Mouse (Mus musculus) cerebellum, adult 2 months (tissue): ENCODE results near the gene Cyp11a1. TPM values are rescaled to one million over a fixed set of nuclear protein-coding genes. Genes with fewer than 3 reads are reported as not detected.

Source experiments
- DNase-seq, 2 experiments: peaks; one replicate each; pipeline ENCODE4 v3.0.0; 2021
- H3K27ac ChIP-seq: fragments of 200-500 bp; 2 replicates; pipeline ENCODE4 v1.5.1; 2012; ENCODE audit warnings: low read length, control low read depth, inconsistent platforms; ENCODE audit not compliant: insufficient read depth
- H3K27me3 ChIP-seq: fragments of 200-500 bp; 2 replicates; pipeline ENCODE4 v1.6.1; 2012; ENCODE audit warnings: inconsistent platforms, mild to moderate bottlenecking, low read length, moderate library complexity; ENCODE audit not compliant: control insufficient read depth, insufficient read depth
- H3K4me1 ChIP-seq: fragments of 200-500 bp; 2 replicates; pipeline ENCODE4 v1.6.1; 2011; ENCODE audit warnings: low read length; ENCODE audit not compliant: control insufficient read depth, insufficient read depth
- H3K4me3 ChIP-seq: fragments of 200-500 bp; replicated peaks from 2 replicates; pipeline ENCODE3; 2011; ENCODE audit warnings: mild to moderate bottlenecking, low read depth, low read length, control low read depth; ENCODE audit not compliant: insufficient read depth
- CTCF ChIP-seq: fragments of 200-500 bp; IDR thresholded peaks from 2 replicates; pipeline ENCODE4 v1.5.1; 2011; ENCODE audit warnings: low read depth, mild to moderate bottlenecking, control low read depth, low read length, moderate library complexity, borderline replicate concordance; ENCODE audit not compliant: insufficient read depth
- POLR2A ChIP-seq: fragments of 200-500 bp; IDR thresholded peaks from 2 replicates; pipeline ENCODE4 v1.6.1; 2011; ENCODE audit warnings: low read length, control low read depth, borderline replicate concordance; ENCODE audit not compliant: insufficient read depth
- WGBS: fragments of 180-500 bp; shearing (Covaris S2); methylation state at CpG from one replicate; pipeline ENCODE4 v1.1.7; 2018; 5-methylcytosine and 5-hydroxymethylcytosine counted together
- polyA plus RNA-seq: library from polyadenylated mRNA; depleted of rRNA; stranded (reverse); fragments of >200 nt; gene quantifications from 2 replicates; pipeline ENCODE4 v1.2.3, GENCODE M21; 2012

Gene Cyp11a1
- polyA plus RNA-seq, 1 experiment = 3.7 TPM

GRCm38 (mm10) chr9:58054032-58054431 is 47.8 kb downstream of the Cyp11a1 start:
- DNase-seq = no peak
- no peaks in the 10 kb centered on the region for H3K27me3 ChIP-seq
- 100% methylated on average over 1 of the region's 1 CpGs for WGBS
- no peak for TF ChIP-seq CTCF
- no peak for TF ChIP-seq POLR2A
- no peaks in the 10 kb centered on the region; the same call in 1 of the 2 replicates for H3K4me1 ChIP-seq
- no peak overlapping the region for H3K4me3 ChIP-seq
- H3K27ac ChIP-seq = no peak overlapping the region

GRCm38 (mm10) chr9:58055666-58056065 is 49.5 kb downstream of the Cyp11a1 start:
- Histone ChIP-seq H3K4me3 (no peak overlapping the region), H3K27me3 (no peaks in the 10 kb centered on the region), H3K4me1 (peaks cover 4% of the 10 kb centered on the region; the same call in 1 of the 2 replicates), H3K27ac (no peak overlapping the region)
- 83% methylated on average over 5 of the region's 5 CpGs for WGBS
- no peak for DNase-seq
- TF ChIP-seq CTCF (no peak), POLR2A (no peak)

GRCm38 (mm10) chr9:58059920-58060319 is 53.7 kb downstream of the Cyp11a1 start:
- WGBS = 15% methylated on average over 1 of the region's 1 CpGs
- no peak overlapping the region for H3K4me3 ChIP-seq
- TF ChIP-seq CTCF (no peak), POLR2A (no peak)
- no peak overlapping the region for H3K27ac ChIP-seq
- peaks cover 16% of the 10 kb centered on the region for H3K4me1 ChIP-seq
- H3K27me3 ChIP-seq = no peaks in the 10 kb centered on the region
- no peak for DNase-seq

- Histone ChIP-seq H3K4me3 (no peak overlapping the region), H3K27me3 (no peaks in the 10 kb centered on the region), H3K27ac (no peak overlapping the region), H3K4me1 (peaks cover 16% of the 10 kb centered on the region)
- TF ChIP-seq CTCF = no peak
- TF ChIP-seq POLR2A = no peak
- DNase-seq = no peak
- WGBS = 79% methylated on average over 23 of the region's 23 CpGs
Observed at GRCm38 (mm10) chr9:58060677-58061667, 54.8 kb downstream of the Cyp11a1 start.

- WGBS = 15% methylated on average over 3 of the region's 3 CpGs
- Histone ChIP-seq H3K4me3 (no peak within 1 kb of the TSS), H3K27me3 (no peaks in the 10 kb centered on the region), H3K27ac (no peak within 1 kb of the TSS), H3K4me1 (peaks cover 28% of the 10 kb centered on the region)
- no peak for TF ChIP-seq CTCF
- peak in 1 of 2 experiments; percentile 31 for DNase-seq
Observed at GRCm38 (mm10) chr9:58063531-58063930, 57.3 kb downstream of the Cyp11a1 start, which contains the start of gene Stra6. TSS of gene Stra6 (plus strand) at chr9:58063788.

- no peak overlapping the region for H3K4me3 ChIP-seq
- 75% methylated on average over 6 of the region's 6 CpGs for WGBS
- H3K4me1 ChIP-seq = peaks cover 26% of the 10 kb centered on the region
Observed at GRCm38 (mm10) chr9:58065532-58065931, 59.3 kb downstream of the Cyp11a1 start.

GRCm38 (mm10) chr9:58065977-58066730 is 59.9 kb downstream of the Cyp11a1 start:
- Histone ChIP-seq H3K27ac (no peak overlapping the region), H3K4me1 (peaks cover 26% of the 10 kb centered on the region), H3K4me3 (no peak overlapping the region), H3K27me3 (no peaks in the 10 kb centered on the region)
- TF ChIP-seq POLR2A (no peak), CTCF (peak; percentile 44; the same call in 1 of the 2 replicates)
- 95% methylated on average over 6 of the region's 6 CpGs for WGBS
- DNase-seq = no peak

More at GRCm38 (mm10) chr9:58065532-58065931, 59.3 kb downstream of the Cyp11a1 start:
- no peak for DNase-seq
- Histone ChIP-seq H3K27me3 (no peaks in the 10 kb centered on the region), H3K27ac (no peak overlapping the region)
- TF ChIP-seq CTCF (no peak), POLR2A (no peak)
